Mouse (Mus musculus) embryo, embryonic 11 days (tissue): Measurements from ENCODE around the gene Gm5168.
"Not testable (repeated sequence)": the region's sequence is repeated elsewhere in the genome, so short reads cannot be mapped to it uniquely, and the experiment has no call there.

Experiments used
- DNase-seq: peaks from one replicate; pipeline ENCODE4 v3.0.0-alpha.2; 2015

Gm5168 gene

DNA sequence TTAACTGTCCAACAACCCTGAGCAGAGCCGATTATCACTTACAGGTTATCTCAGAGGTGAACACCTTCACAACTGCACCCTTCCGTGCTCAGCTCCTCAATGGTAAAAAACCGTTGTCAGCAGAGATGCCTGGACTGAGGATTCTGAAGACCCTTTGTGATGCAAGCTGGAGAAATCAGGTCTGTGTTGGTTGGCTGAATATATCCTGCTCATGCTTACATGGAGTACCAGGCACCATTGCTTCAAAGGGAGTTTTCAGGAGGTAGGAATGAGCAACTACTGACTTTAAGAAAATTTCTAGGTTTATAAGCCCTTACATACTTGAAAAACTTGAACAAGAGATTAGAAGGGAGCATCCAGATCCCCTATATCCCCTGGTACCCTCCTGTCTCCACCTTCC lies at the start of gene Gm5168:
Gm5168 (minus strand) TSS at position 101 of the 400 bp plus-strand sequence.
- DNase-seq = not testable (repeated sequence)
